Mouse (Mus musculus): ENCODE results near the gene Rpsa. TPM values are rescaled to one million over a fixed set of nuclear protein-coding genes. Genes with fewer than 3 reads are reported as not detected.
A peak's percentile ranks its signal among the peaks of the same experiment; 100 is the strongest.
"Not testable (repeated sequence)": the region's sequence is repeated elsewhere in the genome, so short reads cannot be mapped to it uniquely, and the experiment has no call there.

The Rpsa gene
- polyA plus RNA-seq, 1 experiment from 2014 or later: 856 TPM

- Histone ChIP-seq H3K27ac (ENCODE audit: low read length) (no peak overlapping the region), H3K4me1 (ENCODE audit: control insufficient read depth, insufficient read depth, low read length) (no peaks in the 10 kb centered on the region), H3K9me3 (replicated peaks; ENCODE audit: control insufficient read depth, low read length) (peaks cover 7% of the 10 kb centered on the region), H3K9ac (ENCODE audit: low read length) (no peak overlapping the region), H3K36me3 (ENCODE audit: control insufficient read depth, insufficient read depth) (no peaks in the 10 kb centered on the region), H3K4me3 (ENCODE audit: low read length) (no peak overlapping the region), H3K4me2 (ENCODE audit: low read depth, low read length) (no peak overlapping the region), H3K27me3 (ENCODE audit: control insufficient read depth, insufficient read depth, low read length) (no peaks in the 10 kb centered on the region)
- ATAC-seq (replicated peaks; ENCODE audit: extremely low read depth, insufficient read depth, low FRiP score): no peak
- WGBS: 80% methylated on average over 7 of the region's 7 CpGs
Observed at GRCm38 (mm10) chr9:120089125-120089524, 38.4 kb upstream of the Rpsa start.

- peaks cover 7% of the 10 kb centered on the region for H3K9me3 ChIP-seq (replicated peaks; ENCODE audit: control insufficient read depth, low read length)
- no peaks in the 10 kb centered on the region for H3K27me3 ChIP-seq (ENCODE audit: control insufficient read depth, insufficient read depth, low read length)
- 63% methylated on average over 10 of the region's 10 CpGs for WGBS
- no peak overlapping the region for H3K9ac ChIP-seq (ENCODE audit: low read length)
- H3K4me3 ChIP-seq (ENCODE audit: low read length): no peak overlapping the region
- no peak overlapping the region for H3K27ac ChIP-seq (ENCODE audit: low read length)
- no peaks in the 10 kb centered on the region for H3K36me3 ChIP-seq (ENCODE audit: control insufficient read depth, insufficient read depth)
- no peaks in the 10 kb centered on the region for H3K4me1 ChIP-seq (ENCODE audit: control insufficient read depth, insufficient read depth, low read length)
- no peak overlapping the region for H3K4me2 ChIP-seq (ENCODE audit: low read depth, low read length)
- ATAC-seq (replicated peaks; ENCODE audit: extremely low read depth, insufficient read depth, low FRiP score): no peak
Observed at GRCm38 (mm10) chr9:120091086-120091485, 36.4 kb upstream of the Rpsa start.

GRCm38 (mm10) chr9:120091696-120092238, 35.7 kb upstream of the Rpsa start, which contains the start of gene Ccr8:
TSS of gene Ccr8 (plus strand) at chr9:120092114.
- no peak for ATAC-seq (replicated peaks; ENCODE audit: extremely low read depth, insufficient read depth, low FRiP score)

GRCm38 (mm10) chr9:120093701-120094100, 33.8 kb upstream of the Rpsa start:
- no peaks in the 10 kb centered on the region for H3K36me3 ChIP-seq (ENCODE audit: control insufficient read depth, insufficient read depth)
- H3K27ac ChIP-seq (ENCODE audit: low read length): no peak overlapping the region
- no peaks in the 10 kb centered on the region for H3K27me3 ChIP-seq (ENCODE audit: control insufficient read depth, insufficient read depth, low read length)
- 80% methylated on average over 13 of the region's 13 CpGs for WGBS
- ATAC-seq (replicated peaks; ENCODE audit: extremely low read depth, insufficient read depth, low FRiP score): no peak
- H3K4me3 ChIP-seq (ENCODE audit: low read length): no peak overlapping the region
- H3K4me2 ChIP-seq (ENCODE audit: low read depth, low read length): no peak overlapping the region
- no peaks in the 10 kb centered on the region for H3K4me1 ChIP-seq (ENCODE audit: control insufficient read depth, insufficient read depth, low read length)
- no peak overlapping the region for H3K9ac ChIP-seq (ENCODE audit: low read length)
- peaks cover 7% of the 10 kb centered on the region for H3K9me3 ChIP-seq (replicated peaks; ENCODE audit: control insufficient read depth, low read length)

More at GRCm38 (mm10) chr9:120091696-120092238, 35.7 kb upstream of the Rpsa start, which contains the start of gene Ccr8:
- WGBS: 67% methylated on average over 5 of the region's 5 CpGs
- Histone ChIP-seq H3K4me3 (ENCODE audit: low read length) (no peak within 1 kb of the TSS), H3K9ac (ENCODE audit: low read length) (no peak within 1 kb of the TSS), H3K27ac (ENCODE audit: low read length) (no peak within 1 kb of the TSS), H3K9me3 (replicated peaks; ENCODE audit: control insufficient read depth, low read length) (peaks cover 7% of the 10 kb centered on the region), H3K4me1 (ENCODE audit: control insufficient read depth, insufficient read depth, low read length) (no peaks in the 10 kb centered on the region), H3K27me3 (ENCODE audit: control insufficient read depth, insufficient read depth, low read length) (no peaks in the 10 kb centered on the region), H3K36me3 (ENCODE audit: control insufficient read depth, insufficient read depth) (no peaks in the 10 kb centered on the region), H3K4me2 (ENCODE audit: low read depth, low read length) (no peak within 1 kb of the TSS)

- no peak overlapping the region for H3K4me3 ChIP-seq (ENCODE audit: low read length)
- no peaks in the 10 kb centered on the region for H3K4me1 ChIP-seq (ENCODE audit: control insufficient read depth, insufficient read depth, low read length)
- no peak overlapping the region for H3K4me2 ChIP-seq (ENCODE audit: low read depth, low read length)
- 52% methylated on average over 7 of the region's 7 CpGs for WGBS
- H3K27me3 ChIP-seq (ENCODE audit: control insufficient read depth, insufficient read depth, low read length): no peaks in the 10 kb centered on the region
- no peak overlapping the region for H3K27ac ChIP-seq (ENCODE audit: low read length)
- no peaks in the 10 kb centered on the region for H3K36me3 ChIP-seq (ENCODE audit: control insufficient read depth, insufficient read depth)
- no peak for ATAC-seq (replicated peaks; ENCODE audit: extremely low read depth, insufficient read depth, low FRiP score)
- H3K9me3 ChIP-seq (replicated peaks; ENCODE audit: control insufficient read depth, low read length): no peaks in the 10 kb centered on the region
- no peak overlapping the region for H3K9ac ChIP-seq (ENCODE audit: low read length)
Observed at GRCm38 (mm10) chr9:120095886-120096285, 31.6 kb upstream of the Rpsa start.

- H3K27me3 ChIP-seq (ENCODE audit: control insufficient read depth, insufficient read depth, low read length): no peaks in the 10 kb centered on the region
- ATAC-seq (replicated peaks; ENCODE audit: extremely low read depth, insufficient read depth, low FRiP score): peak; percentile 32; the same call in 1 of the 2 replicates
- 15% methylated on average over 7 of the region's 7 CpGs for WGBS
- H3K9ac ChIP-seq (ENCODE audit: low read length): no peak overlapping the region
- H3K27ac ChIP-seq (ENCODE audit: low read length): no peak overlapping the region
- no peak overlapping the region for H3K4me2 ChIP-seq (ENCODE audit: low read depth, low read length)
- no peaks in the 10 kb centered on the region for H3K36me3 ChIP-seq (ENCODE audit: control insufficient read depth, insufficient read depth)
- no peak overlapping the region for H3K4me3 ChIP-seq (ENCODE audit: low read length)
- H3K4me1 ChIP-seq (ENCODE audit: control insufficient read depth, insufficient read depth, low read length): no peaks in the 10 kb centered on the region
- peaks cover 6% of the 10 kb centered on the region for H3K9me3 ChIP-seq (replicated peaks; ENCODE audit: control insufficient read depth, low read length)
Observed at GRCm38 (mm10) chr9:120098682-120099081, 28.8 kb upstream of the Rpsa start.

- Histone ChIP-seq H3K9me3 (replicated peaks; ENCODE audit: control insufficient read depth, low read length) (peaks cover 6% of the 10 kb centered on the region), H3K4me1 (ENCODE audit: control insufficient read depth, insufficient read depth, low read length) (no peaks in the 10 kb centered on the region), H3K27me3 (ENCODE audit: control insufficient read depth, insufficient read depth, low read length) (no peaks in the 10 kb centered on the region), H3K36me3 (ENCODE audit: control insufficient read depth, insufficient read depth) (no peaks in the 10 kb centered on the region), H3K4me2 (ENCODE audit: low read depth, low read length) (no peak overlapping the region), H3K4me3 (ENCODE audit: low read length) (no peak overlapping the region), H3K27ac (ENCODE audit: low read length) (no peak overlapping the region), H3K9ac (ENCODE audit: low read length) (no peak overlapping the region)
- ATAC-seq (replicated peaks; ENCODE audit: extremely low read depth, insufficient read depth, low FRiP score): no peak
- 84% methylated on average over 8 of the region's 8 CpGs for WGBS
Observed at GRCm38 (mm10) chr9:120099304-120099703, 28.2 kb upstream of the Rpsa start.

- H3K4me2 ChIP-seq (ENCODE audit: low read depth, low read length): no peak overlapping the region
- H3K9ac ChIP-seq (ENCODE audit: low read length): no peak overlapping the region
- H3K36me3 ChIP-seq (ENCODE audit: control insufficient read depth, insufficient read depth): no peaks in the 10 kb centered on the region
- H3K27ac ChIP-seq (ENCODE audit: low read length): no peak overlapping the region
- no peaks in the 10 kb centered on the region for H3K4me1 ChIP-seq (ENCODE audit: control insufficient read depth, insufficient read depth, low read length)
- WGBS: 91% methylated on average over 2 of the region's 2 CpGs
- H3K4me3 ChIP-seq (ENCODE audit: low read length): no peak overlapping the region
- H3K9me3 ChIP-seq (replicated peaks; ENCODE audit: control insufficient read depth, low read length): peaks cover 6% of the 10 kb centered on the region
- ATAC-seq (replicated peaks; ENCODE audit: extremely low read depth, insufficient read depth, low FRiP score): no peak
- no peaks in the 10 kb centered on the region for H3K27me3 ChIP-seq (ENCODE audit: control insufficient read depth, insufficient read depth, low read length)
Observed at GRCm38 (mm10) chr9:120101165-120101564, 26.3 kb upstream of the Rpsa start.

- not testable (repeated sequence) for H3K27me3 ChIP-seq (ENCODE audit: control insufficient read depth, insufficient read depth, low read length); H3K27ac ChIP-seq (ENCODE audit: low read length); H3K9me3 ChIP-seq (replicated peaks; ENCODE audit: control insufficient read depth, low read length); H3K9ac ChIP-seq (ENCODE audit: low read length); H3K36me3 ChIP-seq (ENCODE audit: control insufficient read depth, insufficient read depth); H3K4me3 ChIP-seq (ENCODE audit: low read length); H3K4me2 ChIP-seq (ENCODE audit: low read depth, low read length); ATAC-seq (replicated peaks; ENCODE audit: extremely low read depth, insufficient read depth, low FRiP score); H3K4me1 ChIP-seq (ENCODE audit: control insufficient read depth, insufficient read depth, low read length)
- WGBS: 88% methylated on average over 12 of the region's 12 CpGs
Observed at GRCm38 (mm10) chr9:120108953-120109352, 18.5 kb upstream of the Rpsa start.
